Mouse (Mus musculus) adrenal gland (tissue): ENCODE measurements around the gene Pibf1.

Experiments
- intact Hi-C: fragments of 180-260 bp; cut with DNase I; formaldehyde crosslinking; loops from one replicate; pipeline ENCODE4 v1.15.1; 2025

Gene Pibf1

GRCm38 (mm10) chr14:99263816-99264215, 164.6 kb downstream of the Pibf1 start:
- intact Hi-C loops, result no loop called here

- intact Hi-C loops, result no loop called here
Observed at GRCm38 (mm10) chr14:99265791-99266190, 166.6 kb downstream of the Pibf1 start.

- intact Hi-C loops, result no loop called here
Observed at GRCm38 (mm10) chr14:99266749-99267148, 167.5 kb downstream of the Pibf1 start.

GRCm38 (mm10) chr14:99274056-99274455, 174.8 kb downstream of the Pibf1 start:
- intact Hi-C loops, result no loop called here

GRCm38 (mm10) chr14:99275827-99276226, 176.6 kb downstream of the Pibf1 start:
- intact Hi-C loops, result no loop called here

GRCm38 (mm10) chr14:99278312-99278711, 179.1 kb downstream of the Pibf1 start:
- intact Hi-C loops, result no loop called here

- intact Hi-C loops, result no loop called here
Observed at GRCm38 (mm10) chr14:99278763-99279486, 179.7 kb downstream of the Pibf1 start.

- intact Hi-C loops, result no loop called here
Observed at GRCm38 (mm10) chr14:99280399-99280798, 181.2 kb downstream of the Pibf1 start.

- intact Hi-C loops, result no loop called here
Observed at GRCm38 (mm10) chr14:99280825-99281433, 181.7 kb downstream of the Pibf1 start.

- intact Hi-C loops, result no loop called here
Observed at GRCm38 (mm10) chr14:99285486-99285885, 186.3 kb downstream of the Pibf1 start.

GRCm38 (mm10) chr14:99292176-99292575, 193.0 kb downstream of the Pibf1 start:
- intact Hi-C loops, result no loop called here

GRCm38 (mm10) chr14:99294424-99294823, 195.2 kb downstream of the Pibf1 start:
- intact Hi-C loops, result no loop called here

- intact Hi-C loops, result no loop called here
Observed at GRCm38 (mm10) chr14:99295606-99296341, 196.6 kb downstream of the Pibf1 start.

GRCm38 (mm10) chr14:99298385-99299021, 199.3 kb downstream of the Pibf1 start, which contains the start of gene Klf5:
TSS of gene Klf5 (plus strand) at chr14:99298691.
- intact Hi-C loops, result no loop called here

- intact Hi-C loops, result no loop called here
Observed at GRCm38 (mm10) chr14:99299022-99299481, 199.8 kb downstream of the Pibf1 start.

- intact Hi-C loops, result no loop called here
Observed at GRCm38 (mm10) chr14:99299701-99300191, 200.5 kb downstream of the Pibf1 start.

- intact Hi-C loops, result no loop called here
Observed at GRCm38 (mm10) chr14:99301472-99301871, 202.2 kb downstream of the Pibf1 start.
